Mouse (Mus musculus) limb, embryonic 13.5 days (tissue): ENCODE measurements around the gene Gm14137. TPM values are rescaled to one million over a fixed set of nuclear protein-coding genes. Genes with fewer than 3 reads are reported as not detected.
A peak's percentile ranks its signal among the peaks of the same experiment; 100 is the strongest.

ENCODE experiments used
- ATAC-seq: fragments of 200-750 bp; cut with Nextera tagmentation; 2 replicates; pipeline ENCODE4 v1.8.0; 2017; ENCODE audit warnings: low read depth, moderate number of reproducible peaks, moderate TSS enrichment; ENCODE audit not compliant: low FRiP score
- H3K27ac ChIP-seq: fragments of 300-500 bp; sonication (generic); 2 replicates; pipeline ENCODE4 v1.5.1; 2015; ENCODE audit warnings: inconsistent platforms, mild to moderate bottlenecking, moderate library complexity
- H3K27me3 ChIP-seq: fragments of 300-500 bp; sonication (generic); 2 replicates; pipeline ENCODE4 v1.6.1; 2015; ENCODE audit warnings: mild to moderate bottlenecking, inconsistent platforms
- H3K36me3 ChIP-seq: fragments of 300-500 bp; sonication (generic); 2 replicates; pipeline ENCODE4 v1.6.1; 2015; ENCODE audit warnings: inconsistent platforms, mild to moderate bottlenecking, moderate library complexity
- H3K4me1 ChIP-seq: fragments of 300-500 bp; sonication (generic); 2 replicates; pipeline ENCODE4 v1.6.1; 2015; ENCODE audit warnings: inconsistent platforms
- H3K4me2 ChIP-seq: fragments of 300-500 bp; sonication (generic); replicated peaks from 2 replicates; pipeline ENCODE4 v1.6.1; 2015; ENCODE audit warnings: inconsistent platforms, mild to moderate bottlenecking, moderate library complexity
- H3K4me3 ChIP-seq: fragments of 300-500 bp; sonication (generic); 2 replicates; pipeline ENCODE4 v1.5.1; 2015; ENCODE audit warnings: moderate library complexity, mild to moderate bottlenecking, inconsistent platforms
- H3K9ac ChIP-seq: fragments of 300-500 bp; sonication (generic); 2 replicates; pipeline ENCODE4 v1.6.1; 2015; ENCODE audit warnings: mild to moderate bottlenecking, inconsistent platforms
- H3K9me3 ChIP-seq: fragments of 300-500 bp; sonication (generic); 2 replicates; pipeline ENCODE4 v1.6.1; 2016; ENCODE audit warnings: inconsistent platforms
- WGBS: fragments of 180-500 bp; shearing (Covaris S2); methylation state at CpG from one replicate; pipeline ENCODE4 v1.1.7; 2015; 5-methylcytosine and 5-hydroxymethylcytosine counted together
- polyA plus RNA-seq: library from polyadenylated mRNA; unstranded; fragments of >200 nt; fragmentation: Nextera tagmentation; extraction: Ambion mirVana; gene quantifications from 2 replicates; pipeline ENCODE4 v1.2.1, GENCODE M21; 2015

Gm14137 gene
- polyA plus RNA-seq, 1 experiment from 2014 or later: 0.75 TPM

GRCm38 (mm10) chr2:119157836-119158235 lies 16.5 kb upstream of the Gm14137 start:
- Histone ChIP-seq H3K27me3 (no peaks in the 10 kb centered on the region), H3K4me3 (0 out of 2 replicates have a peak overlapping the region, but pooled peaks have one; percentile 99), H3K36me3 (peaks cover 11% of the 10 kb centered on the region), H3K4me1 (peaks cover 14% of the 10 kb centered on the region), H3K4me2 (no peak overlapping the region; the same call in 1 of the 2 replicates), H3K27ac (no peak overlapping the region), H3K9ac (no peak overlapping the region), H3K9me3 (no peaks in the 10 kb centered on the region)
- no peak for ATAC-seq

- 51% methylated on average over 2 of the region's 2 CpGs for WGBS
- H3K4me1 ChIP-seq: peaks cover 2% of the 10 kb centered on the region
- H3K9ac ChIP-seq: 0 out of 2 replicates have a peak overlapping the region, but pooled peaks have one; percentile 5
- no peak overlapping the region for H3K4me3 ChIP-seq
- peaks cover 11% of the 10 kb centered on the region for H3K27me3 ChIP-seq
- H3K4me2 ChIP-seq: no peak overlapping the region
- no peak overlapping the region for H3K27ac ChIP-seq
- no peak for ATAC-seq
- no peaks in the 10 kb centered on the region for H3K9me3 ChIP-seq
- no peaks in the 10 kb centered on the region for H3K36me3 ChIP-seq
These were observed 13.1 kb upstream of the Gm14137 start for GRCm38 (mm10) chr2:119161247-119161646.

GRCm38 (mm10) chr2:119163135-119163534 lies 11.2 kb upstream of the Gm14137 start:
- 60% methylated on average over 3 of the region's 3 CpGs for WGBS
- no peaks in the 10 kb centered on the region for H3K9me3 ChIP-seq
- H3K36me3 ChIP-seq: no peaks in the 10 kb centered on the region
- no peak overlapping the region for H3K9ac ChIP-seq
- peaks cover 30% of the 10 kb centered on the region for H3K27me3 ChIP-seq
- no peak overlapping the region for H3K4me2 ChIP-seq
- ATAC-seq: no peak
- peaks cover 15% of the 10 kb centered on the region for H3K4me1 ChIP-seq
- no peak overlapping the region for H3K4me3 ChIP-seq
- no peak overlapping the region for H3K27ac ChIP-seq

- no peak overlapping the region for H3K9ac ChIP-seq
- peaks cover 35% of the 10 kb centered on the region for H3K27me3 ChIP-seq
- no peaks in the 10 kb centered on the region for H3K9me3 ChIP-seq
- H3K4me2 ChIP-seq: no peak overlapping the region
- H3K27ac ChIP-seq: no peak overlapping the region
- peaks cover 16% of the 10 kb centered on the region for H3K4me1 ChIP-seq
- no peak for ATAC-seq
- WGBS: 80% methylated on average over 4 of the region's 4 CpGs
- H3K36me3 ChIP-seq: no peaks in the 10 kb centered on the region
- H3K4me3 ChIP-seq: no peak overlapping the region
These were observed 10.3 kb upstream of the Gm14137 start for GRCm38 (mm10) chr2:119163999-119164398.

GRCm38 (mm10) chr2:119165401-119165800 lies 8.9 kb upstream of the Gm14137 start:
- no peak overlapping the region for H3K4me2 ChIP-seq

GRCm38 (mm10) chr2:119166901-119167865 lies 7.1 kb upstream of the Gm14137 start, which contains the start of gene Gchfr:
Gene Gchfr, plus strand, starts transcription at chr2:119167773.
- peak; percentile 57 for ATAC-seq

More at GRCm38 (mm10) chr2:119165401-119165800, 8.9 kb upstream of the Gm14137 start:
- ATAC-seq: no peak
- peaks cover 35% of the 10 kb centered on the region for H3K27me3 ChIP-seq
- H3K4me1 ChIP-seq: peaks cover 16% of the 10 kb centered on the region
- H3K4me3 ChIP-seq: no peak overlapping the region
- no peaks in the 10 kb centered on the region for H3K36me3 ChIP-seq
- H3K9ac ChIP-seq: no peak overlapping the region
- no peaks in the 10 kb centered on the region for H3K9me3 ChIP-seq
- H3K27ac ChIP-seq: no peak overlapping the region

GRCm38 (mm10) chr2:119167866-119168256 lies 6.4 kb upstream of the Gm14137 start:
- WGBS: 2% methylated on average over 26 of the region's 26 CpGs
- H3K27ac ChIP-seq: no peak overlapping the region
- ATAC-seq: 0 out of 2 replicates have a peak, but pooled peaks have one; percentile 9
- H3K36me3 ChIP-seq: peaks cover 8% of the 10 kb centered on the region
- H3K27me3 ChIP-seq: peaks cover 35% of the 10 kb centered on the region
- peak overlapping the region; percentile 65 for H3K9ac ChIP-seq
- H3K9me3 ChIP-seq: no peaks in the 10 kb centered on the region
- peak overlapping the region; percentile 58 for H3K4me3 ChIP-seq
- H3K4me2 ChIP-seq: peak overlapping the region; percentile 98
- peaks cover 21% of the 10 kb centered on the region for H3K4me1 ChIP-seq

More at GRCm38 (mm10) chr2:119166901-119167865, 7.1 kb upstream of the Gm14137 start, which contains the start of gene Gchfr:
- H3K4me1 ChIP-seq: peaks cover 16% of the 10 kb centered on the region
- under 1% methylated on average over 60 of the region's 60 CpGs for WGBS
- peak within 1 kb of the TSS; percentile 58 for H3K4me3 ChIP-seq
- no peak within 1 kb of the TSS for H3K27ac ChIP-seq
- no peaks in the 10 kb centered on the region for H3K9me3 ChIP-seq
- peaks cover 35% of the 10 kb centered on the region for H3K27me3 ChIP-seq
- H3K36me3 ChIP-seq: peaks cover 6% of the 10 kb centered on the region
- peak within 1 kb of the TSS; percentile 65 for H3K9ac ChIP-seq
- H3K4me2 ChIP-seq: peak within 1 kb of the TSS; percentile 98

GRCm38 (mm10) chr2:119170282-119170681 lies 4.0 kb upstream of the Gm14137 start:
- Histone ChIP-seq H3K27me3 (peaks cover 34% of the 10 kb centered on the region), H3K9me3 (no peaks in the 10 kb centered on the region), H3K36me3 (peaks cover 12% of the 10 kb centered on the region), H3K27ac (no peak overlapping the region), H3K4me2 (no peak overlapping the region), H3K4me1 (peaks cover 34% of the 10 kb centered on the region), H3K4me3 (no peak overlapping the region), H3K9ac (no peak overlapping the region)
- 88% methylated on average over 2 of the region's 2 CpGs for WGBS
- ATAC-seq: no peak

- Histone ChIP-seq H3K9me3 (no peaks in the 10 kb centered on the region), H3K4me1 (peaks cover 34% of the 10 kb centered on the region), H3K27ac (no peak overlapping the region), H3K9ac (no peak overlapping the region), H3K4me2 (no peak overlapping the region), H3K36me3 (peaks cover 13% of the 10 kb centered on the region), H3K4me3 (no peak overlapping the region), H3K27me3 (peaks cover 21% of the 10 kb centered on the region)
- no peak for ATAC-seq
- 70% methylated on average over 8 of the region's 8 CpGs for WGBS
These were observed 2.7 kb upstream of the Gm14137 start for GRCm38 (mm10) chr2:119171574-119171973.

- Histone ChIP-seq H3K27ac (no peak overlapping the region), H3K27me3 (peaks cover 13% of the 10 kb centered on the region; the same call in 1 of the 2 replicates), H3K4me3 (no peak overlapping the region), H3K4me2 (peak overlapping the region; percentile 25; the same call in 1 of the 2 replicates), H3K9me3 (no peaks in the 10 kb centered on the region), H3K36me3 (peaks cover 22% of the 10 kb centered on the region), H3K9ac (no peak overlapping the region; the same call in 1 of the 2 replicates), H3K4me1 (peaks cover 26% of the 10 kb centered on the region)
- 88% methylated on average over 7 of the region's 7 CpGs for WGBS
- no peak for ATAC-seq
These were observed 1.9 kb upstream of the Gm14137 start for GRCm38 (mm10) chr2:119172446-119172845.

- no peak for ATAC-seq
- Histone ChIP-seq H3K9ac (no peak overlapping the region; the same call in 1 of the 2 replicates), H3K4me2 (peak overlapping the region; percentile 25), H3K4me3 (no peak overlapping the region), H3K36me3 (peaks cover 27% of the 10 kb centered on the region), H3K9me3 (no peaks in the 10 kb centered on the region), H3K27me3 (peaks cover 7% of the 10 kb centered on the region; the same call in 1 of the 2 replicates), H3K27ac (no peak overlapping the region; the same call in 1 of the 2 replicates), H3K4me1 (peaks cover 21% of the 10 kb centered on the region)
- WGBS: 13% methylated on average over 13 of the region's 13 CpGs
These were observed 1.3 kb upstream of the Gm14137 start for GRCm38 (mm10) chr2:119172862-119173576.

- H3K4me2 ChIP-seq: no peak overlapping the region
- H3K36me3 ChIP-seq: peaks cover 44% of the 10 kb centered on the region
- H3K9ac ChIP-seq: no peak overlapping the region
- peaks cover 19% of the 10 kb centered on the region for H3K4me1 ChIP-seq
- H3K9me3 ChIP-seq: no peaks in the 10 kb centered on the region
- H3K27ac ChIP-seq: no peak overlapping the region
- WGBS: 62% methylated on average over 14 of the region's 14 CpGs
- H3K27me3 ChIP-seq: no peaks in the 10 kb centered on the region
- no peak for ATAC-seq
- no peak overlapping the region for H3K4me3 ChIP-seq
These were observed 557 bp downstream of the Gm14137 start for GRCm38 (mm10) chr2:119174866-119175265.
